Mouse (Mus musculus) C2C12 (cell line): Measurements from ENCODE around the gene Synj2. TPM values are rescaled to one million over a fixed set of nuclear protein-coding genes. Genes with fewer than 3 reads are reported as not detected.
A peak's percentile ranks its signal among the peaks of the same experiment; 100 is the strongest.

Experiments used
- H3K27me3 ChIP-seq: one replicate; pipeline ENCODE4 v1.6.1; 2011; ENCODE audit not compliant: control insufficient read depth, insufficient read depth, insufficient read length
- H3K36me3 ChIP-seq: one replicate; pipeline ENCODE4 v1.6.1; 2011; ENCODE audit not compliant: control insufficient read depth, insufficient read depth
- H3K4me3 ChIP-seq: one replicate; pipeline ENCODE4 v1.5.1; 2011; ENCODE audit warnings: mild to moderate bottlenecking, control low read depth; ENCODE audit not compliant: poor library complexity, insufficient read depth, severe bottlenecking
- H3K79me2 ChIP-seq: one replicate; pipeline ENCODE4 v1.6.1; 2011; ENCODE audit not compliant: control insufficient read depth, insufficient read depth
- H3K79me3 ChIP-seq: one replicate; pipeline ENCODE4 v1.6.1; 2011; ENCODE audit warnings: low read depth, control low read depth
- H3ac ChIP-seq: one replicate; pipeline ENCODE3; 2011; ENCODE audit warnings: low read depth; ENCODE audit not compliant: control insufficient read depth, insufficient read length
- CEBPB ChIP-seq: IDR thresholded peaks from one replicate; pipeline ENCODE4 v1.6.1; 2011; ENCODE audit warnings: low read depth, mild to moderate bottlenecking, control low read depth, moderate library complexity
- CTCF ChIP-seq: IDR thresholded peaks from one replicate; pipeline ENCODE4 v1.5.1; 2011; ENCODE audit not compliant: control insufficient read depth, insufficient read depth, insufficient read length
- FOSL1 ChIP-seq: IDR thresholded peaks from one replicate; pipeline ENCODE4 v1.8.0; 2011; ENCODE audit warnings: mild to moderate bottlenecking, low read length; ENCODE audit not compliant: poor library complexity, insufficient read depth, severe bottlenecking
- MAX ChIP-seq: IDR thresholded peaks from one replicate; pipeline ENCODE4 v1.6.1; 2011; ENCODE audit warnings: mild to moderate bottlenecking, control low read depth
- MYOD1 ChIP-seq: IDR thresholded peaks from one replicate; pipeline ENCODE4 v1.6.1; 2011; ENCODE audit warnings: low read depth; ENCODE audit not compliant: control insufficient read depth, insufficient read length
- MYOG ChIP-seq: IDR thresholded peaks from one replicate; pipeline ENCODE4 v1.6.1; 2011; ENCODE audit not compliant: control insufficient read depth, insufficient read length; ENCODE audit errors: extremely low read depth
- USF1 ChIP-seq: IDR thresholded peaks from one replicate; pipeline ENCODE4 v1.6.1; 2011; ENCODE audit warnings: low read depth, mild to moderate bottlenecking, control low read depth, moderate library complexity
- polyA plus RNA-seq: library from polyadenylated mRNA; unstranded; fragments of >200 nt; fragmentation: generic; extraction: Trizol; gene quantifications from one replicate; pipeline ENCODE4 v1.2.1, GENCODE M21; 2012; ENCODE audit warnings: missing spikeins

The Synj2 gene
- polyA plus RNA-seq, 1 experiment, result 30.9 TPM

- H3K27me3 ChIP-seq, result no peaks in the 10 kb centered on the region
- H3K79me3 ChIP-seq, result peaks cover 27% of the 10 kb centered on the region
- peaks cover 76% of the 10 kb centered on the region for H3K79me2 ChIP-seq
- no peak overlapping the region for H3ac ChIP-seq
- peaks cover 67% of the 10 kb centered on the region for H3K36me3 ChIP-seq
- H3K4me3 ChIP-seq, result no peak overlapping the region
- no peak for TF ChIP-seq CEBPB
- TF ChIP-seq FOSL1, result peak; percentile 85
- TF ChIP-seq MYOG, result no peak
- TF ChIP-seq MAX, result peak; percentile 75
- peak; percentile 43 for TF ChIP-seq MYOD1
Measured at GRCm38 (mm10) chr17:5994606-5995005, 53.5 kb downstream of the Synj2 start.

DNA sequence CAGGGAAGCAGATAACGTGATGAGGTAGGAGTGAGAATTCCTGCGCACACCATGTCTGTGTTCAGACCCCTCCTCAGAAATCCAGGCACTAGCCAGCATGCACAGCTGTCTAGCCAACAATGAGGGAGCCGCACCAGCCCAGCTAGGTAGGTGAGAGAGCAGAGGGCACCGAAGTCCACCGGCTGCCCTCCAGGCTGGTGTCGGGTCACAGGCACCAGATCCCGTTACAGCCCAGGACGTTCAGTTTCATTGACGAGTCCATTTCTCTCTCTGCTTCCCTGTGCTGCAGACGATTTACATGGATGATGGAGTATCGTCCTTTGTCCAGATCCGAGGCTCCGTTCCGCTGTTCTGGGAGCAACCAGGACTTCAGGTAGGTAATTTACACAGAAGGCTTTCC is 55.5 kb downstream of the Synj2 start:
- Histone ChIP-seq H3K36me3 (peaks cover 62% of the 10 kb centered on the region), H3K27me3 (no peaks in the 10 kb centered on the region), H3ac (no peak overlapping the region), H3K4me3 (no peak overlapping the region), H3K79me3 (peaks cover 19% of the 10 kb centered on the region), H3K79me2 (peaks cover 83% of the 10 kb centered on the region)
- TF ChIP-seq CEBPB (no peak), MYOG (no peak), CTCF (no peak), MAX (no peak)

- peaks cover 15% of the 10 kb centered on the region for H3K79me3 ChIP-seq
- H3K36me3 ChIP-seq, result peaks cover 61% of the 10 kb centered on the region
- TF ChIP-seq USF1 (peak; percentile 67), MAX (no peak), CEBPB (no peak)
- H3K4me3 ChIP-seq, result no peak overlapping the region
- H3ac ChIP-seq, result peak overlapping the region; percentile 16
- peaks cover 83% of the 10 kb centered on the region for H3K79me2 ChIP-seq
- H3K27me3 ChIP-seq, result no peaks in the 10 kb centered on the region
Measured at GRCm38 (mm10) chr17:5997380-5998234, 56.5 kb downstream of the Synj2 start.

DNA sequence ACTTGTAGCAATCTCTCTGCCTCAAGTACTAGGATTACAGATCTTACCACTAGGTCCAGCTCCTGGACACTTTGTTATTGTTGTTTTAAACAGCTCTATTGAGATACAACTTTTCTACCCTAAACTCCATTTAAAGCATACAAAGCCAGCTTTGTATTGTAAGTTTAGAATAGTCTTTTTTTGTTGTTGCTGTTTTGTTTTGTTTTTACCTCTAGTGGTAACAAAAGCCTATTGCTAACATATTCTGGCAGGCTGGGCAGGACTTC is 57.1 kb downstream of the Synj2 start:
- no peak for TF ChIP-seq MYOG
- no peak for TF ChIP-seq FOSL1
- no peak for TF ChIP-seq MAX
- TF ChIP-seq MYOD1, result no peak
- TF ChIP-seq USF1, result no peak
- TF ChIP-seq CTCF, result no peak
- TF ChIP-seq CEBPB, result no peak
- Histone ChIP-seq H3K27me3 (no peaks in the 10 kb centered on the region), H3K79me2 (peaks cover 83% of the 10 kb centered on the region), H3K4me3 (no peak overlapping the region), H3K36me3 (peaks cover 61% of the 10 kb centered on the region), H3K79me3 (peaks cover 15% of the 10 kb centered on the region), H3ac (no peak overlapping the region)

DNA sequence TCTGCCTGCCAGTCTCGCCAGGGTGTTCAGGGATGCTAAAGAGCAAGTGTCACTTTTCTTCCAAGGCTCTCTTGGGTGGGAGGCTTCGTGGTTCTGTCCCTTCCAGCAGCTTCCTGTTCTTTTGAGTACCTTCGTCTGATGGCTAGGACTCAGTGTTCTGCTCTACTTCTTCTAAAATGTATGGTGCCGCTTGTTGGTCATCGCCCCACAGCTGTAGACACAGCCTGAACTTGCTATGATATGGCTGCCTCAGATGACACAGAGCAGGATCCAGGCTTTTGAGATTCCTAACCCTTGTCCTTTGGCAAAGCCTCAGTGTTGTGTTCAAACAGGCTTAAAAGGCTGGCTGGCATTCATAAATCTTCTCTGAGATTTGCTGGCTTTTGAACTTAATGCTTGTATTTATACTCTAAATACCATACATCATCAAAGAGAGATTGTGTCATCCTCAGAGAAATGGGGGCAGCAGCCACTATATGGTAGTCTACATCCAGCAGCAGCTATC is 58.0 kb downstream of the Synj2 start:
- Histone ChIP-seq H3K27me3 (no peaks in the 10 kb centered on the region), H3K4me3 (no peak overlapping the region), H3K79me3 (peaks cover 15% of the 10 kb centered on the region), H3K36me3 (peaks cover 70% of the 10 kb centered on the region), H3ac (no peak overlapping the region), H3K79me2 (peaks cover 88% of the 10 kb centered on the region)
- TF ChIP-seq USF1 (no peak), CTCF (no peak), MYOD1 (no peak), FOSL1 (no peak), CEBPB (no peak), MYOG (no peak), MAX (no peak)

GRCm38 (mm10) chr17:6000864-6001319 is 59.8 kb downstream of the Synj2 start:
- TF ChIP-seq CEBPB (no peak), CTCF (no peak), MYOG (no peak), MAX (peak; percentile 64), FOSL1 (no peak), MYOD1 (peak; percentile 70), USF1 (no peak)
- Histone ChIP-seq H3K36me3 (peaks cover 76% of the 10 kb centered on the region), H3K4me3 (no peak overlapping the region), H3K27me3 (no peaks in the 10 kb centered on the region), H3ac (peak overlapping the region; percentile 10), H3K79me2 (peaks cover 77% of the 10 kb centered on the region), H3K79me3 (peaks cover 10% of the 10 kb centered on the region)
